In genomic region chr2:94244140-94244539, GRCm38 (mm10) we compare ENCODE assay signal across 12 mouse cellular contexts.
DNase-seq lines count a peak whose midpoint lies in the region; ATAC-seq and TF ChIP-seq lines count a peak whose summit lies in the region.
"Had no signal": no experiment of that assay in that cellular context is flagged by ENCODE, and none has a peak within 500 bp of the region (broad histone marks: within the 10 kb centered on the region; RNA-seq: fewer than 3 reads in every experiment).

No protein-coding gene starts in this region.

- intact Hi-C loops in heart, postnatal 25 days (cut with DNase I): no loop called here

- no peak overlapping the region for H3K9ac ChIP-seq in heart, embryonic 12.5 days
- peak overlapping the region; percentile 28; the same call in 1 of the 2 replicates for H3K9ac ChIP-seq in hindbrain, embryonic 16.5 days (ENCODE audit: low read depth, low read length)
- 0 out of 2 replicates have a peak overlapping the region, but pooled peaks have one; percentile 34 for H3K9ac ChIP-seq in neural tube, embryonic 15.5 days (replicated peaks)
- no peak overlapping the region for H3K9ac ChIP-seq in liver, embryonic 12.5 days
- no peak overlapping the region for H3K9ac ChIP-seq in intestine, postnatal 0 days (ENCODE audit: low read depth, low read length)

- no peak overlapping the region for H3K27ac ChIP-seq in heart, embryonic 12.5 days (ENCODE audit: poor library complexity, severe bottlenecking)
- no peak overlapping the region for H3K27ac ChIP-seq in hindbrain, embryonic 16.5 days (ENCODE audit: low read depth, low read length)
- no peak overlapping the region for H3K27ac ChIP-seq in neural tube, embryonic 15.5 days (replicated peaks)
- no peak overlapping the region for H3K27ac ChIP-seq in liver, embryonic 12.5 days
- no peak overlapping the region for H3K27ac ChIP-seq in intestine, postnatal 0 days (ENCODE audit: low read depth, low read length)
- H3K27ac ChIP-seq: gastrocnemius, adult 2 months had no signal

- WGBS in heart, embryonic 12.5 days: 3% methylated on average over 9 of the region's 9 CpGs
- WGBS in hindbrain, embryonic 16.5 days: 4% methylated on average over 9 of the region's 9 CpGs
- 2% methylated on average over 9 of the region's 9 CpGs for WGBS in neural tube, embryonic 15.5 days
- WGBS in liver, embryonic 12.5 days (ENCODE audit: insufficient replicate concordance): 3% methylated on average over 9 of the region's 9 CpGs
- 3% methylated on average over 9 of the region's 9 CpGs for WGBS in intestine, postnatal 0 days

- peak overlapping the region; percentile 83 for H3K4me2 ChIP-seq in heart, embryonic 12.5 days
- H3K4me2 ChIP-seq in hindbrain, embryonic 16.5 days (ENCODE audit: low read length): peak overlapping the region; percentile 94
- peak overlapping the region; percentile 92 for H3K4me2 ChIP-seq in neural tube, embryonic 15.5 days
- H3K4me2 ChIP-seq in liver, embryonic 12.5 days: no peak overlapping the region
- no peak overlapping the region for H3K4me2 ChIP-seq in intestine, postnatal 0 days (replicated peaks; ENCODE audit: low read depth)
- H3K4me2 ChIP-seq: liver, embryonic 11.5 days had no signal

- TF ChIP-seq CTCF in intestine, postnatal 0 days (IDR thresholded peaks at IDR 0.05; ENCODE audit: low read depth): no peak

- peaks cover 78% of the 10 kb centered on the region for H3K27me3 ChIP-seq in heart, embryonic 12.5 days (replicated peaks)
- H3K27me3 ChIP-seq in hindbrain, embryonic 16.5 days (replicated peaks; ENCODE audit: control insufficient read depth, insufficient read depth, low read length): peaks cover 22% of the 10 kb centered on the region
- peaks cover 52% of the 10 kb centered on the region for H3K27me3 ChIP-seq in neural tube, embryonic 15.5 days (replicated peaks)
- peaks cover 98% of the 10 kb centered on the region for H3K27me3 ChIP-seq in liver, embryonic 12.5 days (replicated peaks)
- peaks cover 83% of the 10 kb centered on the region for H3K27me3 ChIP-seq in intestine, postnatal 0 days (replicated peaks; ENCODE audit: control insufficient read depth, insufficient read depth, low read length)

- ATAC-seq in heart, embryonic 12.5 days (ENCODE audit: insufficient number of reproducible peaks, low FRiP score): no peak
- no peak for ATAC-seq in hindbrain, embryonic 16.5 days
- ATAC-seq in neural tube, embryonic 15.5 days (ENCODE audit: low FRiP score): no peak
- ATAC-seq in liver, embryonic 12.5 days: no peak
- no peak for ATAC-seq in intestine, postnatal 0 days
- ATAC-seq: inflammation-experienced regulatory T-cells, adult 6 months had no signal

- H3K4me3 ChIP-seq in heart, embryonic 12.5 days: peak overlapping the region; percentile 46
- H3K4me3 ChIP-seq in hindbrain, embryonic 16.5 days (ENCODE audit: low read length): peak overlapping the region; percentile 42
- H3K4me3 ChIP-seq in neural tube, embryonic 15.5 days (replicated peaks): peak overlapping the region; percentile 52
- H3K4me3 ChIP-seq in liver, embryonic 12.5 days: no peak overlapping the region
- no peak overlapping the region for H3K4me3 ChIP-seq in intestine, postnatal 0 days (ENCODE audit: low read depth, low read length)
- H3K4me3 ChIP-seq: gastrocnemius, adult 2 months had no signal

- DNase-seq in heart, postnatal 25 days (ENCODE audit: low spot score): no peak
- DNase-seq in right cerebral cortex, adult 18-20 months: peak; percentile 50
- no peak for DNase-seq in right cerebral cortex, postnatal 25 days
- DNase-seq: gastrocnemius, adult 2 months; kidney, postnatal 25 days had no signal

- H3K36me3 ChIP-seq in heart, embryonic 12.5 days: no peaks in the 10 kb centered on the region
- H3K36me3 ChIP-seq in hindbrain, embryonic 16.5 days (ENCODE audit: control insufficient read depth, insufficient read depth, low read length): no peaks in the 10 kb centered on the region
- H3K36me3 ChIP-seq in neural tube, embryonic 15.5 days: no peaks in the 10 kb centered on the region
- no peaks in the 10 kb centered on the region for H3K36me3 ChIP-seq in liver, embryonic 12.5 days
- H3K36me3 ChIP-seq in intestine, postnatal 0 days (ENCODE audit: control insufficient read depth, insufficient read depth): no peaks in the 10 kb centered on the region

- peaks cover 74% of the 10 kb centered on the region for H3K4me1 ChIP-seq in heart, embryonic 12.5 days (replicated peaks)
- H3K4me1 ChIP-seq in hindbrain, embryonic 16.5 days (ENCODE audit: control insufficient read depth, insufficient read depth, low read depth, low read length): peaks cover 41% of the 10 kb centered on the region
- peaks cover 83% of the 10 kb centered on the region for H3K4me1 ChIP-seq in neural tube, embryonic 15.5 days
- H3K4me1 ChIP-seq in liver, embryonic 12.5 days: peaks cover 11% of the 10 kb centered on the region; the same call in 1 of the 2 replicates
- no peaks in the 10 kb centered on the region for H3K4me1 ChIP-seq in intestine, postnatal 0 days (replicated peaks; ENCODE audit: control insufficient read depth, insufficient read depth, low read length)

- H3K9me3 ChIP-seq in heart, embryonic 12.5 days (replicated peaks): no peaks in the 10 kb centered on the region
- no peaks in the 10 kb centered on the region for H3K9me3 ChIP-seq in hindbrain, embryonic 16.5 days (ENCODE audit: control insufficient read depth, low read length)
- no peaks in the 10 kb centered on the region for H3K9me3 ChIP-seq in neural tube, embryonic 15.5 days (replicated peaks)
- no peaks in the 10 kb centered on the region for H3K9me3 ChIP-seq in liver, embryonic 12.5 days (replicated peaks)
- no peaks in the 10 kb centered on the region for H3K9me3 ChIP-seq in intestine, postnatal 0 days (ENCODE audit: control insufficient read depth)

Comparison
In these comparisons a context has a peak if more than half of its experiments do, and no peak if none do; other contexts are left out.
1. H3K4me2 ChIP-seq: peak in heart, embryonic 12.5 days (single experiment), hindbrain, embryonic 16.5 days (single experiment) and neural tube, embryonic 15.5 days (single experiment); none in liver, embryonic 12.5 days (single experiment) and intestine, postnatal 0 days (single experiment).
2. H3K4me3 ChIP-seq: peak in heart, embryonic 12.5 days (single experiment), hindbrain, embryonic 16.5 days (single experiment) and neural tube, embryonic 15.5 days (single experiment); none in liver, embryonic 12.5 days (single experiment) and intestine, postnatal 0 days (single experiment).
3. H3K9ac ChIP-seq: peak in hindbrain, embryonic 16.5 days (single experiment) and neural tube, embryonic 15.5 days (single experiment); none in heart, embryonic 12.5 days (single experiment), liver, embryonic 12.5 days (single experiment) and intestine, postnatal 0 days (single experiment).